Mouse (Mus musculus) megakaryocyte, embryonic 14.5 days (primary cell): ENCODE measurements at regions not wholly inside any gene's neighbourhood (a gene's known extent, or its start where the extent isn't known, plus 50 kb on each side); places are given as distances from the start of the nearest gene placed in this dataset.

Experiments
- H3K27me3 ChIP-seq: replicated peaks from 2 replicates; pipeline ENCODE3; 2012; ENCODE audit warnings: inconsistent platforms
- H3K36me3 ChIP-seq: replicated peaks from 2 replicates; pipeline ENCODE3; 2012; ENCODE audit warnings: low read length, inconsistent platforms, mixed read lengths
- H3K4me1 ChIP-seq: 2 replicates; pipeline ENCODE4 v1.6.1; 2012; ENCODE audit warnings: inconsistent platforms
- H3K4me3 ChIP-seq: replicated peaks from 2 replicates; pipeline ENCODE3; 2012; ENCODE audit warnings: moderate library complexity, mild to moderate bottlenecking, inconsistent platforms
- H3K9me3 ChIP-seq: 2 replicates; pipeline ENCODE4 v1.6.1; 2012; ENCODE audit warnings: inconsistent platforms
- FLI1 ChIP-seq: IDR thresholded peaks from 2 replicates; pipeline ENCODE4 v1.6.1; 2012; ENCODE audit warnings: low read length, inconsistent platforms, mixed read lengths
- GATA1 ChIP-seq: IDR thresholded peaks from 3 replicates; pipeline ENCODE4 v1.6.1; 2012; ENCODE audit warnings: mixed read lengths, low read length, inconsistent platforms, borderline replicate concordance

DNA sequence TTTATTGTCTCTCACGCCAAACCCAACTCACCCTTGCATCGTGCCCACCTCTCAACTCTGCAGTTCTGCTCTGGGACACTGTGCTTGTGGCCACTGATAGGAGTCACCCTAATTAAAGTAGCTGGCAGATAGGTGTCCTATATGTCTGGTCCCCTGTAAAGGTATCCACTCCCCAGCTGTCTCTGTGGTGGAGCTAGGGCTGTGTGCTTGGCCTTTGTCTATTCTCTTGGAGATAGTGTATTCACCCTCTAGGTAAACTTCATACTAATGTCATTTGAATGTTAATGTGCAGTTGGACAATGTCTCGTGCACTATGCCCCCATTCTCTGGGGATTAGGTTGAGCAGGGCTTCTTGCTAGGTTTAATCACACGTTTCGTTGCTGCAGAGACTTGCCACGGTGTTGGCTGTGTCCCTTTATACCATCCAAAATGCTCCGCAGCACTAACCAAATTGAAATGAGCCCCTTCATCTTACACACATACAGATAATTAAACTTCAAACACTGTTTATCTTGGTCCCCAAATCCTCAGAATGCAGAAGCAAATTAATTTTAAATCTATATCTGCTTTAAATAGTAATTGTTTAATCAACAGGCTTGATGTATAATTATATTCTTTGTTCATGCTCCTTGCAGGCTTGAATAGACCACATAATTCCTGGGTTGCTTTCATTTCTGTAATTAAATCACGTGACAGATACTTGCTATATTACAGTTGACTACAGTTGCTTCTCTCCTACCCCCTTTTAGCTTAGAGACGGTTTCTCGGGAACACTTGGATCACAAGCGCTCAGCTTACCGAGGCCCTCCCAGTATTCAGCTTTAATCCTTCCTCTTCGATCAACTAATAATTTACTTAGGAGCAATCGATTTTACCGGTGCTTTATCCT is 453.0 kb upstream of the Slc30a5 start:
- H3K36me3 ChIP-seq, result no peaks in the 10 kb centered on the region
- H3K27me3 ChIP-seq, result peaks cover 15% of the 10 kb centered on the region
- H3K4me1 ChIP-seq, result no peaks in the 10 kb centered on the region
- no peak overlapping the region for H3K4me3 ChIP-seq
- peaks cover 4% of the 10 kb centered on the region; the same call in 1 of the 2 replicates for H3K9me3 ChIP-seq
- TF ChIP-seq GATA1, result no peak
- no peak for TF ChIP-seq FLI1

DNA sequence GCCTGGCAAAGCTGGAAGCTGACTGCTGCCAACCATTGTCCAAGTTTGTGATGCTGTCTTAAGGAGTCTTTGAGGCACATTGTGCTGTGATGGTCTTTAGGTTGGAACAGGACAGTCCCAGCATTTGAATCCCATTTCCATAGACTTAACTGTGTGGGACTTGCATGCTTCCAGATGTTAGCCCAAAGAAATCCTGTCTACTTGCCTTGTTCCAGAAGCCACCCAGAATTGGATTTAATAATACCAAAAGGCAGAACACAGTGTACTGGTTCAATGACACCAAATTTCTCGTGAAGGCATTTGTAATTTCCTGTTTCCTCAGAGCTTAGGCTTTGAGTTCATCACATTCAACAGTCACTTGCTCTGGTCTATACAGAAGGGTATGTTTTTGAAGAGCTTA is 444.9 kb upstream of the Slc30a5 start:
- Histone ChIP-seq H3K27me3 (no peaks in the 10 kb centered on the region), H3K4me3 (no peak overlapping the region), H3K4me1 (no peaks in the 10 kb centered on the region), H3K36me3 (no peaks in the 10 kb centered on the region), H3K9me3 (peaks cover 12% of the 10 kb centered on the region)
- TF ChIP-seq GATA1, result no peak
- no peak for TF ChIP-seq FLI1

DNA sequence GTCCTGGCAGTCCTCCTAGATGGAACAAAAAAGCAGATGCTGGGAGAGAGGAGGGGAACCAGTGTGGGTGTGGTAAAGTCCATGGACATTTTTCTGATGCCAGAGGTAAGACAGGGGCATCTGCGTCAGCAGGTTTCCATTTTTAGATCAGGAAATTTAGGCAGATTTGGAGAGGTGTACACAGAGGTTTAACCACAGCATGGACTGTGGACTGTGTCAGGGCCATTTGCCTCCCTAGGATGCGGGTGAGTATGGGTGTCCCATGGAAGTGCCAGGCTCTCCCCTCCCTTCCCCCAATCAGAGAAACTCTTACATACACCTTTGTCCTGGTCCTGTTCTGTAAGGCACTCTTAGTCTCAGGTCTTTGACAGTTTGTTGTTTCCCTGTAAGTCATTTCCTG is 443.5 kb upstream of the Slc30a5 start:
- no peaks in the 10 kb centered on the region for H3K36me3 ChIP-seq
- H3K9me3 ChIP-seq, result peaks cover 8% of the 10 kb centered on the region
- no peaks in the 10 kb centered on the region for H3K4me1 ChIP-seq
- no peak overlapping the region for H3K4me3 ChIP-seq
- peaks cover 2% of the 10 kb centered on the region for H3K27me3 ChIP-seq
- TF ChIP-seq GATA1 (no peak), FLI1 (no peak)

GRCm38 (mm10) chr13:101274470-101275141 is 441.4 kb upstream of the Slc30a5 start:
- no peak for TF ChIP-seq FLI1
- no peak for TF ChIP-seq GATA1

GRCm38 (mm10) chr13:101273321-101273720 is 440.1 kb upstream of the Slc30a5 start:
- Histone ChIP-seq H3K36me3 (no peaks in the 10 kb centered on the region), H3K4me3 (no peak overlapping the region), H3K27me3 (peaks cover 5% of the 10 kb centered on the region), H3K4me1 (no peaks in the 10 kb centered on the region), H3K9me3 (no peaks in the 10 kb centered on the region)
- TF ChIP-seq GATA1 (no peak), FLI1 (no peak)

More at GRCm38 (mm10) chr13:101274470-101275141, 441.4 kb upstream of the Slc30a5 start:
- Histone ChIP-seq H3K27me3 (peaks cover 5% of the 10 kb centered on the region), H3K9me3 (peaks cover 8% of the 10 kb centered on the region), H3K4me1 (no peaks in the 10 kb centered on the region), H3K36me3 (no peaks in the 10 kb centered on the region), H3K4me3 (no peak overlapping the region)

DNA sequence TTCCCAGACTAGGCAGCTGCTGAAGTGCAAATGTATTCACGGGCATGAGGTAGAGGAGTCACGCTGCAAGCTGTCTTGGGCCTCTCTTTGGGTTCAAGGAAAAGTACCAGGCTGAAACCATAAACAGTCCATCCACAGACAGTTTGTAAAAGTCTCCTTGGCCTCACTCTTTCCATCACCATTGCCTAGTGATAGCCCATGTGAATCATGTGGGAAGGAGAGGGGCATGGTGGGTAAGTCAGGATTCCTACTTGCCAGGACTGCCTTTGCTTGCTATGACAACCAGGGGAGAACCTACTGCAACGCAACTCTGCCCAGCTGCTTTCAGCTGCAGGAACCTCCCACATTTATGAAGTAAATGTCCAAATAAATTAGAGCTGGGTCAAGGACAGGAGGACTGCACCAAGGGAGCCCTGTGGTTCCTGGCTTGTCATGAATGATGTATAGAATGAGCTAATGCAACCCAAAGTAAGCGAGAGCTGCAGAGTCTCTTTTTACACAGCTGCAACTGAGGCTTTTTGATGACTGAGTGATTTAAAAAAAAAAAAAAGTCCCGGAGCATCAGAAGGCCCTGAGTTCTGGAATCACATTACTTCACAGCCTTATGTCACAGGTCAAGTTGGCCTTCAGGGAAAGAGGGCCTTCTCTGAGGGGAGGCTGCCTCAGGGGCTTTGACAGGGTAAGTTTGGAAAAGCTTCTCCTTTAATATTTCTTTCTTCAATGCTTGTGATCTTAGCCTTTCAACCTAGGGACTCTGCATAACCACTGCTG is 420.7 kb upstream of the Slc30a5 start:
- Histone ChIP-seq H3K27me3 (peaks cover 4% of the 10 kb centered on the region), H3K4me1 (peaks cover 3% of the 10 kb centered on the region; the same call in 1 of the 2 replicates), H3K4me3 (no peak overlapping the region)

GRCm38 (mm10) chr13:101249369-101249768 is 416.1 kb upstream of the Slc30a5 start:
- Histone ChIP-seq H3K4me3 (no peak overlapping the region), H3K4me1 (peaks cover 8% of the 10 kb centered on the region), H3K9me3 (0 out of 2 replicates have a peak, but pooled peaks cover 4% of the 10 kb centered on the region), H3K36me3 (no peaks in the 10 kb centered on the region), H3K27me3 (peaks cover 4% of the 10 kb centered on the region)
- no peak for TF ChIP-seq GATA1
- no peak for TF ChIP-seq FLI1

More for the DNA sequence above, 420.7 kb upstream of the Slc30a5 start:
- TF ChIP-seq GATA1 (no peak), FLI1 (no peak)
- Histone ChIP-seq H3K36me3 (no peaks in the 10 kb centered on the region), H3K9me3 (no peaks in the 10 kb centered on the region)

DNA sequence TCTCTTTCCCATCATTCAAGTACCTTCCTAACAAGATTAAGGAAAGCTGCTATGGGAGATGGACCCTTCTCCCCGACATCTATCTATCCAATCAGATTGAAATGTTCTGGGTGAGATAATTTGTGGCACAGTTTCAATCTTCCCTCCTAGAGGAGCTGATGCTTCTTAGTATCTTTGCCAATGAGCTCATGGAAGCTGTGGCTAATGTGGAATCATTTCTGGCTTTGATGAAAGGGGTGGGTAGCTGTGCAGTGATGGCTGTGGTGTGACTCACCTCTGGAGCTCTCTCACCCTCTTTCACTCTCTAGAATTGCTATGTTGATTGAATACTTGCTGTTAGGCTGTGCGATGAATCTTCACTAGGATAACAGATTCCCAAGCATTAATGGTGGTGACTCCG is 411.1 kb upstream of the Slc30a5 start:
- H3K4me3 ChIP-seq, result no peak overlapping the region
- no peaks in the 10 kb centered on the region for H3K36me3 ChIP-seq
- H3K4me1 ChIP-seq, result peaks cover 5% of the 10 kb centered on the region
- TF ChIP-seq GATA1 (no peak), FLI1 (no peak)
- no peaks in the 10 kb centered on the region for H3K27me3 ChIP-seq
- 0 out of 2 replicates have a peak, but pooled peaks cover 4% of the 10 kb centered on the region for H3K9me3 ChIP-seq

DNA sequence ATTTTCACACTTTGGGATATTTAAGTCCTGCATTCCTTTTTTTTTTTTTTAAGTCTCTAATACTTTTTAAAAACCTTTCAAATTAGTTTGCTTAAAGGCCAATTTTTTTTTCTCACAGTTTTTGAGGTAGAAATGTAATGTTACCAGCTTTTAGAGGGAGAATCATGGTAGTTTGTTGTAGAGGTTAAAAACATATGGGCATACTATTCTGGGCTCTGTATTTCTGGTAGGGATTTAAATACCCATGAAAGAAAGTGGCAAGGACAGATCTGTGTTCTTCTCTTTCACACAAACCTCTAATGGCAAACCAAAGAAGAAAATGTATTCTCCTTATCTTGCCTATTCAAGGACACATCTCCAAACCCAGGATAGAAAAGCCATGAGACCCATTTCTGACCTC is 405.6 kb upstream of the Slc30a5 start:
- H3K4me1 ChIP-seq, result peaks cover 7% of the 10 kb centered on the region; the same call in 1 of the 2 replicates
- H3K4me3 ChIP-seq, result no peak overlapping the region
- TF ChIP-seq FLI1 (no peak), GATA1 (no peak)
- no peaks in the 10 kb centered on the region for H3K27me3 ChIP-seq
- no peaks in the 10 kb centered on the region for H3K9me3 ChIP-seq
- no peaks in the 10 kb centered on the region for H3K36me3 ChIP-seq
